Mouse (Mus musculus) heart, embryonic 14.5 days (tissue): ENCODE measurements around the gene Slc25a33. TPM values are rescaled to one million over a fixed set of nuclear protein-coding genes. Genes with fewer than 3 reads are reported as not detected.

ENCODE experiments used
- ATAC-seq: fragments of 200-750 bp; cut with Nextera tagmentation; 2 replicates; pipeline ENCODE4 v1.8.0; 2017; ENCODE audit warnings: low read depth, moderate TSS enrichment; ENCODE audit not compliant: insufficient number of reproducible peaks, insufficient read depth, low FRiP score
- H3K27ac ChIP-seq, 2 experiments: fragments of 200-500 bp in 1 of 2; fragments of 300-500 bp in 1 of 2; sonication (generic) in 1 of 2; replicated peaks in 1 of 2; 2 replicates each; pipeline ENCODE4 v1.5.1; 2012 to 2014; ENCODE audit warnings: low read depth in 2 of 2, low read length in 2 of 2, control low read depth in 1 of 2, mild to moderate bottlenecking in 1 of 2, mixed read lengths in 1 of 2; ENCODE audit not compliant: control insufficient read depth in 1 of 2, insufficient read depth in 1 of 2
- H3K27me3 ChIP-seq: fragments of 300-500 bp; sonication (generic); 2 replicates; pipeline ENCODE4 v1.6.1; 2014; ENCODE audit warnings: mild to moderate bottlenecking, low read length, control low read depth; ENCODE audit not compliant: control insufficient read depth, insufficient read depth
- H3K36me3 ChIP-seq: fragments of 300-500 bp; sonication (generic); 2 replicates; pipeline ENCODE4 v1.6.1; 2014; ENCODE audit warnings: mild to moderate bottlenecking, control low read depth, low read length, mixed read lengths; ENCODE audit not compliant: control insufficient read depth, insufficient read depth
- H3K4me1 ChIP-seq, 2 experiments: fragments of 200-500 bp in 1 of 2; fragments of 300-500 bp in 1 of 2; sonication (generic) in 1 of 2; 2 replicates each; pipeline ENCODE4 v1.6.1; 2012 to 2014; ENCODE audit warnings: low read length in 2 of 2, control low read depth in 1 of 2, mixed read lengths in 1 of 2; ENCODE audit not compliant: control insufficient read depth in 2 of 2, insufficient read depth in 2 of 2
- H3K4me2 ChIP-seq: fragments of 300-500 bp; sonication (generic); 2 replicates; pipeline ENCODE4 v1.6.1; 2014; ENCODE audit warnings: mild to moderate bottlenecking, low read length
- H3K4me3 ChIP-seq, 2 experiments: fragments of 200-500 bp in 1 of 2; fragments of 300-500 bp in 1 of 2; sonication (generic) in 1 of 2; 2 replicates each; pipeline ENCODE4 v1.5.1; 2012 to 2014; ENCODE audit warnings: low read length in 2 of 2, mild to moderate bottlenecking in 2 of 2, control low read depth in 1 of 2, low read depth in 1 of 2, moderate library complexity in 1 of 2; ENCODE audit not compliant: control insufficient read depth in 1 of 2, insufficient read depth in 1 of 2
- H3K9ac ChIP-seq: fragments of 300-500 bp; sonication (generic); 2 replicates; pipeline ENCODE4 v1.6.1; 2014; ENCODE audit warnings: mild to moderate bottlenecking, low read length
- H3K9me3 ChIP-seq: fragments of 300-500 bp; sonication (generic); 2 replicates; pipeline ENCODE4 v1.6.1; 2016; ENCODE audit warnings: low read length, control low read depth; ENCODE audit not compliant: control insufficient read depth
- WGBS: fragments of 180-500 bp; shearing (Covaris S2); extraction: QIAGEN DNeasy Blood & Tissue Kit; methylation state at CpG from one replicate; pipeline ENCODE4 v1.1.7; 2014; 5-methylcytosine and 5-hydroxymethylcytosine counted together
- microRNA-seq: library from miRNA; unstranded; fragments of <30 nt; microRNA quantifications from one replicate; pipeline ENCODE4, GENCODE M21; 2016
- polyA plus RNA-seq: library from polyadenylated mRNA; unstranded; fragments of >200 nt; fragmentation: Nextera tagmentation; extraction: Ambion mirVana; gene quantifications from 2 replicates; pipeline ENCODE4 v1.2.1, GENCODE M21; 2014

Gene Slc25a33
- polyA plus RNA-seq, 1 experiment from 2014 or later, result 5.9 TPM

DNA sequence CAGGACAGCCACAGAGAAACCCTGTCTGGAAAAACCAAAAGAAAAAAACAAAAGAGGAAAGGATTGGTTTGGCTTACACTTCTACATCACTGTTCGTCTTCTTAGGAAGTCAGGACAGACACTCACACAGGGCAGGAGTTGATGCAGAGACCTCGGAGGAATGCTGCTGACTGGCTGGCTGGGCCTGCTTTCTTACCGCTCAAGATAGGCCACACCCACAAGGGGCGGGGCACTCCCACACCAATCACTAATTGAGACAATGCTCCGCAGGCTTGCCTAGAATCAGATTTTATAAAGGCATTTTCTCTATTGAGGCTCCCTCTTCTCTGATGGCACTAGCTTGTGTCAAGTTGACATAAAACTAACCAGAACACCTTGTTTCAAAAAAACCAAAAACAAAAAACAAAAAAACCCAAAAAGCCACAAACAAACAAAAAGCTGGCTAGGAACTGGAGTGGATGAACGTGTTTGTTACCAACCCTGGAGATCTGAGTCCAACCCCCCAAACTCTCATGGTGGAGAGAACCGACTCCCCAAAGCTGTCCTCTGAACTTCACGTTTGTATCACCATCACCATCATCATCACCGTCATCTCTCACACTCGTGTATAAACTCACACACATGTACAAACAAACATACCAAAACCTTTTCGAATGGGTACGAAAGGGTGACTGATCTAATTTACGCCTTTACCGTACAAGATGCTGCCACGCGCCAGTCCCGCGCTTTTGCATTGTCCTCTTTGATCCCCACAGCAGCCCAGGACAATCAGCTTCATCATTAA, 72.5 kb downstream of the Slc25a33 start:
- H3K27ac ChIP-seq, result no peak overlapping the region
- 72% methylated on average over 18 of the region's 18 CpGs for WGBS
- no peak overlapping the region for H3K9ac ChIP-seq
- no peak overlapping the region for H3K4me2 ChIP-seq
- no peaks in the 10 kb centered on the region for H3K9me3 ChIP-seq
- no peaks in the 10 kb centered on the region for H3K36me3 ChIP-seq
- peaks cover 10 to 12% of the 10 kb centered on the region in 2 experiments for H3K4me1 ChIP-seq
- H3K27me3 ChIP-seq, result peaks cover 18% of the 10 kb centered on the region
- no peak for ATAC-seq
- H3K4me3 ChIP-seq, result no peak overlapping the region

- Histone ChIP-seq H3K4me3 (no peak overlapping the region), H3K9me3 (no peaks in the 10 kb centered on the region), H3K27ac (no peak overlapping the region), H3K4me1 (peaks cover 16% of the 10 kb centered on the region in 2 experiments), H3K4me2 (no peak overlapping the region), H3K9ac (no peak overlapping the region), H3K27me3 (peaks cover 18% of the 10 kb centered on the region), H3K36me3 (no peaks in the 10 kb centered on the region)
- ATAC-seq, result no peak
- 79% methylated on average over 4 of the region's 4 CpGs for WGBS
Measured at GRCm38 (mm10) chr4:149699953-149700352, 74.1 kb downstream of the Slc25a33 start.

GRCm38 (mm10) chr4:149698197-149698821, 75.8 kb downstream of the Slc25a33 start:
- peak; percentile 20; the same call in 1 of the 2 replicates for ATAC-seq
- H3K9me3 ChIP-seq, result no peaks in the 10 kb centered on the region
- H3K36me3 ChIP-seq, result no peaks in the 10 kb centered on the region
- H3K27me3 ChIP-seq, result peaks cover 18% of the 10 kb centered on the region
- peak overlapping the region; percentile 92 for H3K4me2 ChIP-seq
- peak overlapping the region; percentile 50 to 54 for H3K4me3 ChIP-seq
- peaks cover 16% of the 10 kb centered on the region in 2 experiments for H3K4me1 ChIP-seq
- 1% methylated on average over 35 of the region's 35 CpGs for WGBS
- H3K27ac ChIP-seq, result 0 out of 4 replicates have a peak overlapping the region, but pooled peaks of 1 of the 2 experiments have one; percentile 16
- peak overlapping the region; percentile 73 for H3K9ac ChIP-seq

GRCm38 (mm10) chr4:149697506-149698196, 76.4 kb downstream of the Slc25a33 start:
- Histone ChIP-seq H3K4me1 (peaks cover 13 to 15% of the 10 kb centered on the region in 2 experiments), H3K4me2 (peak overlapping the region; percentile 92), H3K27ac (0 out of 4 replicates have a peak overlapping the region, but pooled peaks of 1 of the 2 experiments have one; percentile 16), H3K9ac (peak overlapping the region; percentile 73), H3K36me3 (no peaks in the 10 kb centered on the region), H3K4me3 (peak overlapping the region; percentile 50 to 54), H3K27me3 (peaks cover 18% of the 10 kb centered on the region), H3K9me3 (no peaks in the 10 kb centered on the region)
- no peak for ATAC-seq
- WGBS, result 21% methylated on average over 15 of the region's 15 CpGs

GRCm38 (mm10) chr4:149696189-149696971, 77.7 kb downstream of the Slc25a33 start:
- no peak for ATAC-seq
- Histone ChIP-seq H3K36me3 (no peaks in the 10 kb centered on the region), H3K4me1 (peaks cover 10 to 13% of the 10 kb centered on the region in 2 experiments; a peak in 3 of 4 replicates), H3K27ac (no peak overlapping the region), H3K9ac (0 out of 2 replicates have a peak overlapping the region, but pooled peaks have one; percentile 0), H3K9me3 (no peaks in the 10 kb centered on the region), H3K27me3 (peaks cover 18% of the 10 kb centered on the region), H3K4me3 (no peak overlapping the region), H3K4me2 (peak overlapping the region; percentile 26)
- WGBS, result 23% methylated on average over 16 of the region's 16 CpGs

Small RNAs within 50 kb of the gene (microRNA-seq; reads per million reads assigned to microRNA genes)
- gene Gm47301, result not detected

Other genes with a start within 250 kb of the Slc25a33 start
- gene Clstn1, start 187.8 kb downstream of the Slc25a33 start, polyA plus RNA-seq, result 18.2 and 18.5 TPM in 2 replicates
- 3.1 and 4.6 TPM in 2 replicates for gene Pik3cd, start 71.7 kb downstream of the Slc25a33 start, polyA plus RNA-seq
- gene Tmem201, start 36.2 kb downstream of the Slc25a33 start, polyA plus RNA-seq, result 36.8 and 38.4 TPM in 2 replicates
- 6.0 and 6.3 TPM in 2 replicates for gene Spsb1, start 180.8 kb upstream of the Slc25a33 start, polyA plus RNA-seq
- 8.6 and 8.9 TPM in 2 replicates for gene H6pd, start 234.7 kb upstream of the Slc25a33 start, polyA plus RNA-seq